Mouse (Mus musculus) heart, postnatal 0 days (tissue): ENCODE data around the gene Cd79b.

Experiments used
- CTCF ChIP-seq: IDR thresholded peaks from 2 replicates; pipeline ENCODE4 v1.5.1; 2016; ENCODE audit warnings: antibody characterized with exemption, control low read depth, low read depth
- EP300 ChIP-seq: IDR thresholded peaks from 2 replicates; pipeline ENCODE4 v1.6.1; 2016; ENCODE audit warnings: antibody characterized with exemption, low read depth

- TF ChIP-seq CTCF (no peak), EP300 (no peak)
Observed at GRCm38 (mm10) chr11:106284126-106284525, 30.4 kb downstream of the Cd79b start.
